Mouse (Mus musculus) embryonic facial prominence, embryonic 11.5 days (tissue): ENCODE results near the gene Ncoa7. TPM values are rescaled to one million over a fixed set of nuclear protein-coding genes. Genes with fewer than 3 reads are reported as not detected.

Experiments used
- ATAC-seq: fragments of 200-750 bp; cut with Nextera tagmentation; replicated peaks from 2 replicates; pipeline ENCODE4 v1.8.0; 2017; ENCODE audit warnings: low read depth; ENCODE audit not compliant: insufficient number of reproducible peaks, low FRiP score, low TSS enrichment
- DNase-seq: peaks from one replicate; pipeline ENCODE4 v3.0.0-alpha.2; 2015; ENCODE audit warnings: low spot score
- H3K27ac ChIP-seq: fragments of 300-500 bp; sonication (generic); replicated peaks from 2 replicates; pipeline ENCODE4 v1.5.1; 2014; ENCODE audit warnings: mild to moderate bottlenecking, low read depth, low read length, control low read depth
- H3K27me3 ChIP-seq: fragments of 300-500 bp; sonication (generic); 2 replicates; pipeline ENCODE4 v1.6.1; 2014; ENCODE audit warnings: mild to moderate bottlenecking, low read length, moderate library complexity, mixed read lengths; ENCODE audit not compliant: control insufficient read depth, insufficient read depth
- H3K36me3 ChIP-seq: fragments of 300-500 bp; sonication (generic); replicated peaks from 2 replicates; pipeline ENCODE4 v1.6.1; 2014; ENCODE audit warnings: low read depth, mild to moderate bottlenecking, low read length, moderate library complexity, mixed read lengths; ENCODE audit not compliant: control insufficient read depth, insufficient read depth
- H3K4me1 ChIP-seq: fragments of 300-500 bp; sonication (generic); 2 replicates; pipeline ENCODE4 v1.6.1; 2014; ENCODE audit warnings: low read length, mixed read lengths; ENCODE audit not compliant: control insufficient read depth, insufficient read depth
- H3K4me2 ChIP-seq: fragments of 300-500 bp; sonication (generic); 2 replicates; pipeline ENCODE4 v1.6.1; 2014; ENCODE audit warnings: low read depth, mild to moderate bottlenecking, control low read depth, low read length, moderate library complexity
- H3K4me3 ChIP-seq: fragments of 300-500 bp; sonication (generic); 2 replicates; pipeline ENCODE4 v1.5.1; 2014; ENCODE audit warnings: low read depth, low read length, control low read depth
- H3K9ac ChIP-seq: fragments of 300-500 bp; sonication (generic); replicated peaks from 2 replicates; pipeline ENCODE4 v1.6.1; 2014; ENCODE audit warnings: mild to moderate bottlenecking, control low read depth, low read length
- H3K9me3 ChIP-seq: fragments of 300-500 bp; sonication (generic); replicated peaks from 2 replicates; pipeline ENCODE4 v1.6.1; 2016; ENCODE audit warnings: mild to moderate bottlenecking, low read length, inconsistent platforms, mixed read lengths; ENCODE audit not compliant: control insufficient read depth
- WGBS: fragments of 180-500 bp; shearing (Covaris S2); extraction: QIAGEN DNeasy Blood & Tissue Kit; methylation state at CpG from one replicate; pipeline ENCODE4 v1.1.7; 2014; 5-methylcytosine and 5-hydroxymethylcytosine counted together
- polyA plus RNA-seq: library from polyadenylated mRNA; unstranded; fragments of >200 nt; fragmentation: Nextera tagmentation; extraction: Ambion mirVana; gene quantifications from 2 replicates; pipeline ENCODE4 v1.2.1, GENCODE M21; 2014

The Ncoa7 gene
- polyA plus RNA-seq, 1 experiment from 2014 or later = 9.7 TPM

DNA sequence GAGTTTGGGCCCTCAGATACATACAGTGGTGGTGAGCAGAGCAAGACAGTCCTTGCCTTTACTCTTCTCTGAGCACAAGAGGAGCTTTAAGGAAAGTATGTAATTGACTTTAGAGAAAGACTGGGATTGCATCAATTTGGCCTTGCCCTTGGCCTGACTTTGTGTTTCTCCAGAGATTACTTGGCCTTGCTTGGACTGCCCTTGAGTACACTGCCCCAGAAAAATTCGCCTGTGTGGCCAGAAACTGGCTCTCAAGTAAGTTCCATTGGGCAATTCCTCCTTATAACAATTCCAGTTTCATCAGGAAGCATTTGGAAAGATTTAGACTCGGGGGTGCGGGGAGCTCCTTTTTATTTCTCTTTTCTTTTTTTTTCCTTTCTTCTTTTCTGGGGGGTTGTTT lies 34.9 kb downstream of the Ncoa7 start:
- no peaks in the 10 kb centered on the region for H3K4me1 ChIP-seq
- H3K27me3 ChIP-seq = no peaks in the 10 kb centered on the region
- H3K27ac ChIP-seq = no peak overlapping the region
- no peaks in the 10 kb centered on the region for H3K36me3 ChIP-seq
- no peak for DNase-seq
- no peak for ATAC-seq
- 93% methylated on average over 3 of the region's 3 CpGs for WGBS
- H3K9me3 ChIP-seq = no peaks in the 10 kb centered on the region
- no peak overlapping the region for H3K9ac ChIP-seq
- no peak overlapping the region for H3K4me2 ChIP-seq
- H3K4me3 ChIP-seq = no peak overlapping the region

DNA sequence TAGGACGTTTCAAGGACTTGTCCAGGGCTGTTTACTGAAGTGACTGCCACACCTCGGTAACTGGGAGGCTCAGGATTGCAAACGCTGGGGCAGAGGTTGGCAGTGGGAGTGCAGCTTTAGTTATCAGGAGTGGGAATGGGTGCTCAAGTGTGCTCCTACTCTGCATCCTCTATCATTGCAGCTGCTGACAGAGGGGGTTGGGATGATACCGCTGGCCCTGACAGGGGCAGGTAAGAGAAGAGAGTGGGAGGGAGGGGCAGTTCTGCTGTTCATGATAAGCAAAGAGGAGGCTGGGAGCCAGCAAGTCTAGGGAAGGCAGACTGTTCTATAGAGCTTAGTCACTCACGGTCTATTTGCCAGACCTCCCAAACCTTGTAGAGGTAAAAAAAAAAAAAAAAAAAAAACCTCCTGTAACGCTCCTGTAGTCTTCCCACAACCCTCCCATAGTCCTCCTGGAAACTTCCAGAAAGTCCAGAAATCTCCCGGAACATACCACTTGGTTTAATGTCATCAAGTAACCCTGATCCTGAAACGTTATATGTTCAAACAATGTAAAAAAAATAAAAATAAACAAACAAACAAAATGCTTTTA lies 39.9 kb downstream of the Ncoa7 start:
- Histone ChIP-seq H3K4me2 (no peak overlapping the region), H3K9me3 (no peaks in the 10 kb centered on the region), H3K36me3 (no peaks in the 10 kb centered on the region), H3K9ac (no peak overlapping the region), H3K4me1 (no peaks in the 10 kb centered on the region), H3K4me3 (no peak overlapping the region), H3K27ac (no peak overlapping the region), H3K27me3 (no peaks in the 10 kb centered on the region)
- ATAC-seq (no peak), DNase-seq (no peak)
- WGBS = 79% methylated on average over 8 of the region's 8 CpGs

DNA sequence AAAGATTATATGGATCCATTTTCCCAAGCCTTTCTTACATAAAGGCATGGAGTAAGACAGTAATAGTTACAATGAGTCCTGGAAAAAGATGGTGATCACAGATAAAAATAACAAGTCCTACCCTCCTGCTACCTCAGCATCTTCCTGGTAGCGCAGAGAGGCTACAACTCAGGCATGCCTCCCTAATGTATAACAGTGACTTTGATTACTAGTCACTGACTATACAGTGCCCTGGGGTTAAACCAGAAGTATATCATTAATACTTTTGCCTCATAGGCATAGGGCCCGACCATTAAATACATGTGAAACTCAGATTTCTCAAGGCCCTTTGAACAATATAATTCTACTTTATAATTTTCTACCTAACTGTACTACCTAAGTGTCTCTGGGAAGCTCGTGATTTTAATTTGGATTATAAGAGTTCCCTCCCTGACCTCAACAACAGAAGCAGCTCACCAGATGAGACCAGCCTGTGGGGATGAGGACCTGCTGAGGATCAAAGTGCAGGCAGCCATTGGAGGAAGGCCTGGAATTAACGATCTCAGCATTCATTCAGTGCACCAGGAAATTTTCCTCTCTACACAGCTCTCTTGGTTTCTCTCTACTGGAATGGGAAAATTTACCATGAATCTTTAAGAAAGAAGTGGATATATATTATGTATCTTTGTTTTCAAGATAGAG lies 40.7 kb downstream of the Ncoa7 start:
- Histone ChIP-seq H3K27ac (no peak overlapping the region), H3K27me3 (no peaks in the 10 kb centered on the region), H3K36me3 (no peaks in the 10 kb centered on the region), H3K9me3 (no peaks in the 10 kb centered on the region), H3K9ac (no peak overlapping the region), H3K4me1 (no peaks in the 10 kb centered on the region), H3K4me2 (no peak overlapping the region), H3K4me3 (no peak overlapping the region)
- no peak for ATAC-seq
- DNase-seq = no peak
- 84% methylated on average over 4 of the region's 4 CpGs for WGBS

DNA sequence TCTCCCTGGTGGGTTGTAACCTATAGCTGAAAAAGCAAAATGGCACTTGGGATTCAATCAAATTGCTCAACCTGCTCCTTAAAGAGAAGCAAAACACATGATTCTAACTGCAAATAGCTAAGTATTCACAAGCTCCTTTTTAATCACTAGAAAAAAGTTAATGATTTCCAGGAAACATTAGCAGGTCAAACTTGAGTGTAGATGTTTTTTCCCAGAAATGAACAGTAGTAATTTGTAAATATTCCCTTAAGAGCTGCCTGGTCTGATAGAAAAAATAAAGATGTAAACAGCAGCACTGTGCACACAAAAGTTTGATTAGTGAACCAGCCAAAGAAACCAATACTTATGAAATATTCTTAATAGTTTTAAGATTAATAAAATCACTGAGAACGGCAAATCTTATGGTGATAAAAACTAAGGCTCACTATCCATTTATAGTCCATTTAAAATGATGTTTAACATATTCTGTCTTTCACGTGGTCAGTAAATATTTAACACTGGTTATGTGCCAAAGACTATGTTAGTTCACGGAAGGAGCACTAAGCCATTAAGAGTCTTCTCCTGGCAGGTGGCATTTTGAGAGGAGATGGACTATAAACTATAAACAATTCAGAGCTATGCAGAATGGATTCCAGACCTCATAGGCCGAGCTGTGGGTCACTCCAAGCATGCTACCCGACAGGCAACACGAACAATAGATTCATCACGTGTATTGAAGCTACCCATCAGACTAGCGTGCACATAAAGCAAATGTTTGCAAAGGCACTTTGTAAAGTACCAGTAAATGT lies 43.6 kb downstream of the Ncoa7 start:
- no peaks in the 10 kb centered on the region for H3K9me3 ChIP-seq
- DNase-seq (no peak), ATAC-seq (no peak)
- no peak overlapping the region for H3K4me2 ChIP-seq
- no peak overlapping the region for H3K27ac ChIP-seq
- H3K27me3 ChIP-seq = no peaks in the 10 kb centered on the region
- H3K9ac ChIP-seq = no peak overlapping the region
- no peaks in the 10 kb centered on the region for H3K4me1 ChIP-seq
- 82% methylated on average over 8 of the region's 8 CpGs for WGBS
- no peak overlapping the region for H3K4me3 ChIP-seq
- H3K36me3 ChIP-seq = no peaks in the 10 kb centered on the region

DNA sequence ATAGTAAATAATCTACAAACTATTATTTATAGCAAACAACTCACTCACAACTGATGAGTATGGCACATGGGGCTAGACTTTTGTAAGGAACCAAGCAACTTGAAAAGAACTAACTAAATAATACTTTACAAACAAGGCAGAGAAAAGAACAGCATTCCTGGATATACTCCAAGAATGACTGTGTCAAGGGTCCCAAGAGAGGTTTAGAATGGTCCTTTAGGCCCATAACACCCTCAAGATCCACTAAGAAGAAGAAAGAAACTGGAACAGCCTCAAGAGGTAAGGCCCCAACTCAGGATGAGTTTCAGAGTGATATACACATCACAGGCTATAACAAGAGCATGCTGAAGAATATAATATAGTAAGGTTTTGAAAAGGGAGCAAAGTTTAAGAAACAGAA lies 47.1 kb downstream of the Ncoa7 start:
- no peaks in the 10 kb centered on the region for H3K36me3 ChIP-seq
- H3K9ac ChIP-seq = no peak overlapping the region
- no peak overlapping the region for H3K27ac ChIP-seq
- no peak overlapping the region for H3K4me3 ChIP-seq
- H3K4me2 ChIP-seq = no peak overlapping the region
- H3K27me3 ChIP-seq = no peaks in the 10 kb centered on the region
- H3K9me3 ChIP-seq = no peaks in the 10 kb centered on the region
- DNase-seq (no peak), ATAC-seq (no peak)
- H3K4me1 ChIP-seq = no peaks in the 10 kb centered on the region

DNA sequence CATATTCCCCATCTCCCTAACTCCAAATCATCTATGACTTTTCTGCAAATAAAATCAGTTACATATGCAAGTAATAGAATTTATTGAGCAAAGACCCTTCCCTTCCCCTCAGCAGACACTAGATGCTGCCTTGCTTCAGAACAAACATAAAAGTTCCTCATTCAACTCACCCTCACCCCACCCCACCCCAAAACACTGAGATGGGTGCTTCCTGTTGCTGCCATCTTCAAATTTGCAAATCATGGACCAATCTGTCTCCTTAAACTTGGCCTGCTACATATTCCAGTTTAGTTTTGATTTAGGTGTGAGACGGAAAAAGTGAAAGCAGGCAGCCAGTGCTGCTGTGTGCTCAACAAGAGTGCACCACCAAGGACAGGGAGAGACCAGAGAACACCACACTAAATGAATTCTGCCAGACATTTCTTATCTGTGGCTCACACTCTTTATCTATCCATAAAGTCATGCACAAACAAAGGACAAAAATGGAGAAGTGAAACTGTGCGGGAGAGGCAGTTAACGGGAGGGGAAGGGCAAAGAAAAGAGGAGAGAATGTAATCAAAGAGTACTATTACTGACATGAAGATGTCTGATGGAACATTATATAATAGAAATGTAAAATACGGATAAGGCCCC lies 48.2 kb downstream of the Ncoa7 start:
- no peaks in the 10 kb centered on the region for H3K36me3 ChIP-seq
- no peaks in the 10 kb centered on the region for H3K4me1 ChIP-seq
- ATAC-seq (no peak), DNase-seq (no peak)
- no peak overlapping the region for H3K9ac ChIP-seq
- WGBS = 75% methylated on average over 4 of the region's 4 CpGs
- H3K4me2 ChIP-seq = no peak overlapping the region
- no peaks in the 10 kb centered on the region for H3K9me3 ChIP-seq
- no peak overlapping the region for H3K27ac ChIP-seq
- no peak overlapping the region for H3K4me3 ChIP-seq
- H3K27me3 ChIP-seq = no peaks in the 10 kb centered on the region

DNA sequence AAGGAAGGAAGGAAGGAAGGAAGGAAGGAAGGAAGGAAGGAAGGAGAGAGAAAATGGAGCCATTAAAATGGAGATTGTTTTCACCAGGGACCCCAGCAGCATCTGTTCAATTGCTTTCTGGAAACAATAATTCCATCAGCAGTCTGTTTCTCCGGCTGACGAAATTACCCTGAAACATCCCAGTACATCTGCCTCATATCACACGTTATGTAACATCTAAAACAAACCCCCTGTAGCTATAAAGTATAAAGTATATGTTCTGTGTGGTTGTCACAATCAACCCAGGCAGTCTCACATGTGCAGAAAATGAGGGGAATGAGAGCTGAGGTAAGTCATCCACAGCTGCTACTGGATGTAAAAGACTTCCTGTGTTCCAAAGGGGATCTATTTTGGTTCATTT lies 49.0 kb downstream of the Ncoa7 start:
- DNase-seq (no peak), ATAC-seq (no peak)
- no peak overlapping the region for H3K9ac ChIP-seq

DNA sequence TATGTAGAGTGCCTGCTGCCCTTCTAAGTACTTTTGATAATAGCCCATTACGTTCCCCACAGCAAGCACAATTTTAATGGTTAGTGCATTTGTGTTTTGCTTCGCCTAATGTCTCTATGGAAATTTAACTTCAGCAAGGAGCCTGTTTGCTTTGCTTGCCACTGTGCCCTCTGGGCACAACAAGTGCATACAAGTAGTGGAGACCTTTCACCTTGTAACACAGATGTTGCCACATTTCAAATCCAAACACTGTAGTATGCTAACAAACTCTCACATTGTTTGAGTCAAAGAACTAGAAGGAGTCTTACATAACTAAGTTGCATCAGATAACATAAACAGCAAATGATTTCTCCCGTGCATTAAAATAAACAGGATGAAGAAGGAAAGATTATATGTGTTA lies 50.6 kb downstream of the Ncoa7 start:
- 76% methylated on average over 3 of the region's 3 CpGs for WGBS
- no peak overlapping the region for H3K9ac ChIP-seq
- no peak for ATAC-seq
- H3K4me1 ChIP-seq = no peaks in the 10 kb centered on the region
- H3K36me3 ChIP-seq = no peaks in the 10 kb centered on the region
- no peak overlapping the region for H3K27ac ChIP-seq
- DNase-seq = no peak
- no peak overlapping the region for H3K4me2 ChIP-seq
- H3K4me3 ChIP-seq = no peak overlapping the region
- no peaks in the 10 kb centered on the region for H3K27me3 ChIP-seq
- no peaks in the 10 kb centered on the region for H3K9me3 ChIP-seq

More for the DNA sequence above, 49.0 kb downstream of the Ncoa7 start:
- 77% methylated on average over 3 of the region's 3 CpGs for WGBS
- Histone ChIP-seq H3K4me1 (no peaks in the 10 kb centered on the region), H3K27ac (no peak overlapping the region), H3K4me3 (no peak overlapping the region), H3K4me2 (no peak overlapping the region), H3K36me3 (no peaks in the 10 kb centered on the region), H3K27me3 (no peaks in the 10 kb centered on the region), H3K9me3 (no peaks in the 10 kb centered on the region)
